In the genomic region with DNA sequence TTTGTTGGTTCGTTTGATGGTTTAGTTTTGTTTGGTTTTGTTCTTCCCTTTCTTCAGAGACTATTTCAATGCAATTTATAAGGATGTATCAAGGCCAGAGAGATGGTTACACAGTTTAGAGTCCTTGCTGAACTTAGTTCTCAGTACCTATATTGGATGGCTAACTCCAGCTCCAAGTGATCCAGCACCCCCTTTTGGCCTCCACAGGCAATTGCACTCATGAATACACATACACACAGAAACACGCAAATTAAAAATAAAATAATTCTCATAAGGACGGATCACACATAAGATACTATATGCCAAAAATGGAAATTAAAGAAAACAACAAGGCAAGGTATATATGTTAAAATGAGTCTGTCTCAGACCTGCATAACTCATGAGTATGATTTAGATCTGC, we compare ENCODE assay signal across 19 mouse cellular contexts.
A peak's percentile ranks its signal among the peaks of the same experiment; 100 is the strongest.
DNase-seq lines count a peak whose midpoint lies in the region; ATAC-seq and TF ChIP-seq lines count a peak whose summit lies in the region.
"Had no signal": no experiment of that assay in that cellular context is flagged by ENCODE, and none has a peak within 500 bp of the region (broad histone marks: within the 10 kb centered on the region; RNA-seq: fewer than 3 reads in every experiment).

No protein-coding gene starts in this region.

- H3K27me3 ChIP-seq in kidney, postnatal 0 days (ENCODE audit: insufficient read depth, low read length), result no peaks in the 10 kb centered on the region
- no peaks in the 10 kb centered on the region for H3K27me3 ChIP-seq in kidney, embryonic 15.5 days
- H3K27me3 ChIP-seq in CH12.LX (replicated peaks), result no peaks in the 10 kb centered on the region
- H3K27me3 ChIP-seq in MEL (ENCODE audit: control insufficient read depth in 1 of 2, insufficient read depth in 2 of 2, low read length in 2 of 2), result no peaks in the 10 kb centered on the region
- H3K27me3 ChIP-seq in liver, postnatal 0 days (ENCODE audit: insufficient read depth, low read length), result no peaks in the 10 kb centered on the region
- H3K27me3 ChIP-seq: embryonic facial prominence, embryonic 12.5 days; embryonic facial prominence, embryonic 15.5 days; heart, embryonic 13.5 days; hindbrain, embryonic 12.5 days; hindbrain, embryonic 15.5 days had no signal

- H3K27ac ChIP-seq in kidney, postnatal 0 days, result no peak overlapping the region
- H3K27ac ChIP-seq in kidney, embryonic 15.5 days, result no peak overlapping the region
- no peak overlapping the region for H3K27ac ChIP-seq in CH12.LX (ENCODE audit: insufficient read depth, low read depth)
- no peak overlapping the region for H3K27ac ChIP-seq in MEL (ENCODE audit: control insufficient read depth, low read depth, low read length)
- H3K27ac ChIP-seq in liver, postnatal 0 days (ENCODE audit: low read depth), result no peak overlapping the region
- H3K27ac ChIP-seq: embryonic facial prominence, embryonic 12.5 days; embryonic facial prominence, embryonic 15.5 days; heart, embryonic 10.5 days; heart, embryonic 13.5 days; hindbrain, embryonic 12.5 days; hindbrain, embryonic 15.5 days had no signal

- H3K9me3 ChIP-seq in kidney, postnatal 0 days (replicated peaks; ENCODE audit: low read length), result no peaks in the 10 kb centered on the region
- no peaks in the 10 kb centered on the region for H3K9me3 ChIP-seq in kidney, embryonic 15.5 days (replicated peaks)
- peaks cover 5% of the 10 kb centered on the region for H3K9me3 ChIP-seq in CH12.LX (replicated peaks; ENCODE audit: low read length)
- H3K9me3 ChIP-seq in MEL (replicated peaks; ENCODE audit: insufficient read depth, low read length), result no peaks in the 10 kb centered on the region
- no peaks in the 10 kb centered on the region for H3K9me3 ChIP-seq in liver, postnatal 0 days (ENCODE audit: low read length)
- H3K9me3 ChIP-seq: embryonic facial prominence, embryonic 12.5 days; embryonic facial prominence, embryonic 15.5 days; heart, embryonic 10.5 days; heart, embryonic 13.5 days; hindbrain, embryonic 12.5 days; hindbrain, embryonic 15.5 days had no signal

- no peak overlapping the region for H3K4me3 ChIP-seq in kidney, postnatal 0 days (replicated peaks; ENCODE audit: low read depth, low read length)
- no peak overlapping the region for H3K4me3 ChIP-seq in kidney, embryonic 15.5 days (replicated peaks)
- H3K4me3 ChIP-seq in CH12.LX (replicated peaks in 1 of 3; ENCODE audit: low read depth in 2 of 3, low read length in 2 of 3, poor library complexity in 1 of 3) (no peak overlapping the region), MEL (ENCODE audit: control insufficient read depth in 1 of 2, insufficient read depth in 1 of 2, low read depth in 2 of 2, low read length in 2 of 2) (no peak overlapping the region)
- no peak overlapping the region for H3K4me3 ChIP-seq in lung, adult 2 months (replicated peaks; ENCODE audit: extremely low read depth, low read depth, low read length)
- H3K4me3 ChIP-seq in liver, postnatal 0 days (ENCODE audit: low read depth, low read length), result no peak overlapping the region
- H3K4me3 ChIP-seq: embryonic facial prominence, embryonic 12.5 days; embryonic facial prominence, embryonic 15.5 days; heart, embryonic 10.5 days; heart, embryonic 13.5 days; hindbrain, embryonic 12.5 days; hindbrain, embryonic 15.5 days had no signal

- WGBS in kidney, postnatal 0 days, result 91% methylated on average over 3 of the region's 3 CpGs
- 83% methylated on average over 3 of the region's 3 CpGs for WGBS in kidney, embryonic 15.5 days
- WGBS in lung, adult 2 months, result 78% methylated on average over 3 of the region's 3 CpGs
- WGBS in liver, postnatal 0 days (ENCODE audit: insufficient replicate concordance), result 73% methylated on average over 3 of the region's 3 CpGs

- TF ChIP-seq RAD21 in CH12.LX (IDR thresholded peaks at IDR 0.05; ENCODE audit: low read depth, low read length) (peak; percentile 42), MEL (IDR thresholded peaks at IDR 0.05; ENCODE audit: low read depth, low read length) (peak; percentile 7)

- TF ChIP-seq POLR2A in CH12.LX (IDR thresholded peaks at IDR 0.05; ENCODE audit: low read depth, low read length), result no peak
- no peak for TF ChIP-seq POLR2A in MEL (IDR thresholded peaks at IDR 0.05; ENCODE audit: control insufficient read depth in 1 of 2, insufficient read depth in 1 of 2, low read depth in 1 of 2, low read length in 2 of 2, poor library complexity in 1 of 2)
- TF ChIP-seq POLR2A in lung, adult 2 months (IDR thresholded peaks at IDR 0.05; ENCODE audit: borderline replicate concordance, extremely low read depth, low read depth, low read length), result no peak

- H3K4me2 ChIP-seq in kidney, postnatal 0 days (ENCODE audit: low read length), result no peak overlapping the region
- no peak overlapping the region for H3K4me2 ChIP-seq in kidney, embryonic 15.5 days
- no peak overlapping the region for H3K4me2 ChIP-seq in CH12.LX (ENCODE audit: insufficient read depth, low read depth, poor library complexity, severe bottlenecking)
- no peak overlapping the region for H3K4me2 ChIP-seq in liver, postnatal 0 days (ENCODE audit: low read depth, low read length)
- H3K4me2 ChIP-seq: embryonic facial prominence, embryonic 12.5 days; embryonic facial prominence, embryonic 15.5 days; heart, embryonic 13.5 days; hindbrain, embryonic 12.5 days; hindbrain, embryonic 15.5 days had no signal

- no peaks in the 10 kb centered on the region for H3K4me1 ChIP-seq in kidney, postnatal 0 days (replicated peaks; ENCODE audit: insufficient read depth, low read length)
- peaks cover 5% of the 10 kb centered on the region; the same call in 1 of the 2 replicates for H3K4me1 ChIP-seq in kidney, embryonic 15.5 days
- H3K4me1 ChIP-seq in CH12.LX (ENCODE audit: control insufficient read depth in 1 of 2, insufficient read depth in 2 of 2), result no peaks in the 10 kb centered on the region
- no peaks in the 10 kb centered on the region for H3K4me1 ChIP-seq in MEL (ENCODE audit: control insufficient read depth in 1 of 2, insufficient read depth in 2 of 2, low read length in 2 of 2)
- no peaks in the 10 kb centered on the region for H3K4me1 ChIP-seq in lung, adult 2 months (ENCODE audit: control insufficient read depth, insufficient read depth, low read length)
- no peaks in the 10 kb centered on the region for H3K4me1 ChIP-seq in liver, postnatal 0 days (ENCODE audit: insufficient read depth)
- H3K4me1 ChIP-seq: embryonic facial prominence, embryonic 12.5 days; embryonic facial prominence, embryonic 15.5 days; heart, embryonic 10.5 days; hindbrain, embryonic 12.5 days; hindbrain, embryonic 15.5 days had no signal

- no peak for TF ChIP-seq EP300 in CH12.LX (IDR thresholded peaks at IDR 0.05; ENCODE audit: low read length)
- no peak for TF ChIP-seq EP300 in MEL (IDR thresholded peaks at IDR 0.05; ENCODE audit: low read depth in 1 of 2, low read length in 2 of 2)
- TF ChIP-seq EP300 in liver, postnatal 0 days (IDR thresholded peaks at IDR 0.05; ENCODE audit: low read depth), result no peak

- dilution Hi-C loops in CH12.LX (cut with MboI; ENCODE audit: extremely low pct_ligation_motif_present, extremely low pct_unique_long_range_greater_than_20kb, low sequenced_read_pairs), result no loop called here

- no peaks in the 10 kb centered on the region for H3K36me3 ChIP-seq in kidney, postnatal 0 days (ENCODE audit: insufficient read depth, low read length)
- H3K36me3 ChIP-seq in kidney, embryonic 15.5 days, result no peaks in the 10 kb centered on the region
- H3K36me3 ChIP-seq in CH12.LX (replicated peaks in 1 of 2; ENCODE audit: control insufficient read depth in 1 of 2, insufficient read depth in 1 of 2, low read length in 1 of 2) (peaks cover 15 to 84% of the 10 kb centered on the region in 2 experiments), MEL (ENCODE audit: control insufficient read depth in 1 of 2, insufficient read depth in 2 of 2, low read length in 2 of 2) (no peaks in the 10 kb centered on the region)
- no peaks in the 10 kb centered on the region for H3K36me3 ChIP-seq in liver, postnatal 0 days (replicated peaks; ENCODE audit: insufficient read depth, low read length)
- H3K36me3 ChIP-seq: embryonic facial prominence, embryonic 12.5 days; embryonic facial prominence, embryonic 15.5 days; heart, embryonic 10.5 days; heart, embryonic 13.5 days; hindbrain, embryonic 12.5 days; hindbrain, embryonic 15.5 days had no signal

- H3K79me2 ChIP-seq in CH12.LX (replicated peaks; ENCODE audit: control insufficient read depth, extremely low read depth, insufficient read depth, poor library complexity, severe bottlenecking) (no peaks in the 10 kb centered on the region), MEL (ENCODE audit: control insufficient read depth, insufficient read depth, low read length, poor library complexity) (no peaks in the 10 kb centered on the region)

- in situ Hi-C loops in CH12.LX (cut with MboI; ENCODE audit: low pct_ligation_motif_present, low pct_unique_long_range_greater_than_20kb, low sequenced_read_pairs), result no loop called here

- no peak overlapping the region for H3K9ac ChIP-seq in kidney, postnatal 0 days (ENCODE audit: low read depth, low read length)
- no peak overlapping the region for H3K9ac ChIP-seq in kidney, embryonic 15.5 days
- H3K9ac ChIP-seq in CH12.LX (ENCODE audit: insufficient read depth, low read depth), result no peak overlapping the region
- no peak overlapping the region for H3K9ac ChIP-seq in MEL (ENCODE audit: control insufficient read depth, low read depth, low read length, poor library complexity, severe bottlenecking)
- no peak overlapping the region for H3K9ac ChIP-seq in liver, postnatal 0 days (replicated peaks)
- H3K9ac ChIP-seq: embryonic facial prominence, embryonic 12.5 days; embryonic facial prominence, embryonic 15.5 days; forebrain, postnatal 0 days; heart, embryonic 13.5 days; hindbrain, embryonic 12.5 days; hindbrain, embryonic 15.5 days had no signal

- DNase-seq in kidney, postnatal 0 days (ENCODE audit: low spot score), result no peak
- no peak for DNase-seq in CH12.LX (ENCODE audit: extremely low read depth)
- DNase-seq in MEL (ENCODE audit: low read depth, low spot score), result no peak
- peak; percentile 44 for DNase-seq in ZHBTc4 (ENCODE audit: low read depth, low spot score)
- no peak for DNase-seq in lung, adult 2 months
- no peak for DNase-seq in liver, postnatal 0 days
- DNase-seq: cerebellum, adult 11 months; cerebellum, adult 9-11 months; forebrain, postnatal 0 days; gastrocnemius, postnatal 25 days had no signal

- ATAC-seq in kidney, postnatal 0 days (replicated peaks; ENCODE audit: low FRiP score, low read depth), result no peak
- no peak for ATAC-seq in kidney, embryonic 15.5 days (replicated peaks; ENCODE audit: low FRiP score)
- ATAC-seq in liver, postnatal 0 days, result no peak
- ATAC-seq in megakaryocyte progenitor cell, adult 5-6 weeks (replicated peaks; ENCODE audit: poor library complexity), result no peak
- ATAC-seq: forebrain, embryonic 14.5 days; forebrain, postnatal 0 days had no signal

- TF ChIP-seq CTCF in kidney, postnatal 0 days (IDR thresholded peaks at IDR 0.05; ENCODE audit: low read depth), result peak; percentile 22; the same call in 1 of the 2 replicates
- TF ChIP-seq CTCF in CH12.LX (conservative IDR thresholded peaks at IDR 0.05 in 1 of 2, IDR thresholded peaks at IDR 0.05 in 1 of 2; ENCODE audit: low read depth in 2 of 2, low read length in 2 of 2) (peak in 1 of 2 experiments; percentile 48; a peak in 2 of 4 replicates), MEL (IDR thresholded peaks at IDR 0.05 in 2 of 3, conservative IDR thresholded peaks at IDR 0.05 in 1 of 3; ENCODE audit: control insufficient read depth in 1 of 3, insufficient read depth in 1 of 3, low read depth in 2 of 3, low read length in 3 of 3, poor library complexity in 1 of 3, severe bottlenecking in 1 of 3) (peak in 1 of 3 experiments; percentile 5; a peak in 1 of 6 replicates)
- no peak for TF ChIP-seq CTCF in lung, adult 2 months (IDR thresholded peaks at IDR 0.05; ENCODE audit: insufficient read depth, low read length)
- no peak for TF ChIP-seq CTCF in liver, postnatal 0 days (IDR thresholded peaks at IDR 0.05; ENCODE audit: low read depth)
